Mouse (Mus musculus) frontal cortex, adult 2 months (tissue): Measurements from ENCODE around the gene Apol11b. TPM values are rescaled to one million over a fixed set of nuclear protein-coding genes. Genes with fewer than 3 reads are reported as not detected.
"Not testable (repeated sequence)": the region's sequence is repeated elsewhere in the genome, so short reads cannot be mapped to it uniquely, and the experiment has no call there.

Source experiments
- DNase-seq, 2 experiments: peaks; one replicate each; pipeline ENCODE4 v3.0.0; 2022; ENCODE audit warnings: low spot score in 1 of 2; ENCODE audit errors: extremely low spot score in 1 of 2
- polyA plus RNA-seq: library from polyadenylated mRNA; depleted of rRNA; stranded (reverse); fragments of >200 nt; gene quantifications from 2 replicates; pipeline ENCODE4 v1.2.3, GENCODE M21; 2012; rRNA removed

The Apol11b gene
- polyA plus RNA-seq = not detected in 2 replicates

DNA sequence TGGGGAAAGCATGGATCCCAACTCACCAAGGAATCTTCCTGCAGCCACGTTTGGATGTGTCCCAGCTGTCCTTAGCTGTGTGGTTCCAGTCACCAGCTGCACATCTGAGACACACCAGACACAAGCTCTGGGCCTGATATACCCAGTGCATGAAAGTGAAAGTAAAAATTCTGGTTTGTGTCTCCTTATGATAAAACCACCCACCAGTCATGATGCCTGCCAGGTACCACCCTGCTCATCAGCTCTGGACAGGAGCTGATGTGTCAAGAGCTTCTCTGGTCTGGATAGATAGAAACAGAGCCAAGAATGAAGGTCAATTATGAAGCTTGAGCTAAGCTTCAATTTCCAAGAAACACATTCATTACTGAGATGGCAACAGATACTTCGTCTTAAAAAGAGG is at the start of gene Apol11b:
Gene Apol11b, minus strand, starts transcription at position 111 of the 400 bp plus-strand sequence.
- DNase-seq = not testable (repeated sequence)

DNA sequence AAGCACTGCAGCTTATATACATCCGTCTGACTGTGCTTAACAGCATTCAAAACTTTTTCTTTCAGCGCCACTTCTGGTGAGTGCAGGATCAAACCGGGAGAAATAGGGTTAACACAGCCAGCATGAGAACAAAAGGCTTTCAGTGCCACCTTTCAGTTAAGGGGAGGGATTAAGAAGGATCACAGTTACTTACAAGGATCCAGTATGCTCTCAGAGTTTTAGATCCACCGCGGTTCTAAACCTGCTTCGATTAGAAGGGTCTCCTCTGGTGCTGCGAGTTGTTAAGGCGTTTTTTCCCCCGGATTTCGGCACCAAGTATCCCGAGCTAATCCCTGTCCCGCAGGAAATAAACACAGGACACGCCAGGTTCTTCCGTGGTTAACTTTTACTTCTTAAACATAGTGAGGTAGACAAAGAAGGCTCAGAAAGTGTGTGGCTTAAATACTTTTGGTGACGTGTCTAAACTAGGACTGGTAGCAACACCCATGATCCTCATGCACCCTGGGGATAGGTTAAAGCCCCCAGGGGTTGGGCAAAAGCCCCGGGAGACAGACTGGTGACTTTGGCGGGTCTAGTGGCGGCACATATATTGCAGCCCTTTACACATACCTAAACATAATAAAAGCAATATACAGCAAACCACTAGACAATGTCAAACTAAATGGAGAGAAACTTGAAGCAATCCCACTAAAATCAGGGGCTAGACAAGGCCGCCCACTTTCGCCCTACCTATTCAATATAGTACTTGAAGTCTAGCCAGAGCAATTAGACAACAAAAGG is 48.6 kb upstream of the Apol11b start:
- not testable (repeated sequence) for DNase-seq

DNA sequence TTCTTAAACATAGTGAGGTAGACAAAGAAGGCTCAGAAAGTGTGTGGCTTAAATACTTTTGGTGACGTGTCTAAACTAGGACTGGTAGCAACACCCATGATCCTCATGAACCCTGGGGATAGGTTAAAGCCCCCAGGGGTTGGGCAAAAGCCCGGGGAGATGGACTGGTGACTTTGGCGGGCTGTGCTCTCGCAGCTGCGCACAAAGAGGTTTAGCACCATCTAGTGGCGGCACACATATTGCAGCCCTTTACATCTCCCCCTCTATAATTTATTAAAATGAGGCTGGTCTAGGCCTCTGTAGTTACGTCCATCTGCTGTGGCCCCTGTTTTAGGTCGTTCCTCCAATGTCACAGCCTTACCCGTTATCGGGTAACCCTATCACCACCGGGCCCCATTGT is 40.9 kb upstream of the Apol11b start:
- peak in 1 of 2 experiments; percentile 54 for DNase-seq

DNA sequence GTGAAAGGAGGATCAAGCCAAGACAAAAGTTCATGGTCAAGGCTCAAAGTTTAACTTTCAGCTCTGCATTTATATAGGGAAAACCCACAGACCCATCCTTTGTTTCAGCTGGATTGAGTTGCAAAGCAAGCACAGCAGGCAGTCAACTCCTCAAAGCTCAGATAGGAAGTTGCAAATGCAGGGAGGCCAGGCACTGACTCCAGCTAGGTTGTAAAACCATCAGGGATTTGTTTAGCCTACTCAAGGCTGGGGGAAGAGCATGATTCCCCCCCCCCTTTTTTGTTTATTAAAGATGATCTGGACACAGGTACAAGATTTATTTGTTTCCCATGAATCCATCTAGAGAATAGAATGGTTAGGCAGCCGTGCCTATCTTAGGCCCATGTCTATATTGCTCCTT is 31.0 kb upstream of the Apol11b start:
- not testable (repeated sequence) for DNase-seq

DNA sequence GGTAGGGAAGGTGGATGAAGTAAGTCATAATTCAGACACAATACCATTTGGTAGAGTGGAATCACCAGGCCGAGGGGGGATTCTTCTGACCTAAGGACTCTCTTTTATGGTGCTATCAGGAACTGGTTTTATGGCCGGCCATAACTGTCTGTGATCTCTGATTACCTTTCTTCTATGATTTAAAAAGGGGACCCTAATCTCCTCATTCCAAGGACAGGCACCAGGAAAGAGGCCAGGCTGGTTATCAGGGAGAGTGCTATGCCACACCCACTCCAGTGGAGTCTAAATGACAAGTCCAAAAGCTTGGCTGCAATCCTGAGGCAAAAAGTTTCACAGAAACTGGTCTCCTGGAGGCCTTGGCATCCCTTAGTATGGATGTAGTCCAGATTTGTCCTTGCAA is 18.8 kb upstream of the Apol11b start:
- DNase-seq = not testable (repeated sequence)

DNA sequence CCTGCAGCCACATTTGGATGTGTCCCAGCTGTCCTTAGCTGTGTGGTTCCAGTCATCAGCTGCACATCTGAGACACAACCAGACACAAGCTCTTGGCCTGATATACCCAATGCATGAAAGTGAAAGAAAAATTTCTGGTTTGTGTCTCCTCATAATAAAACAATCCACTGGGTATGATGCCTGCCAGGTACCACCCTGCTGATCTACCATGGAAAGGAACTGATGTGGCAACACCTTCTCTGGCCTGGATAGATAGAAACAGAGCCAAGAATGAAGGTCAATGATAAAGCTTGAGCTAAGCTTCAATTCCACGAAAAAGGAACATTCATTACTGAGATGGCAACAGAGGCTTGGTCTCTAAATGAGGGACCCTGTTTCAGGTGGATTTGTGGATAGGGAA is 16.7 kb upstream of the Apol11b start:
- not testable (repeated sequence) for DNase-seq

DNA sequence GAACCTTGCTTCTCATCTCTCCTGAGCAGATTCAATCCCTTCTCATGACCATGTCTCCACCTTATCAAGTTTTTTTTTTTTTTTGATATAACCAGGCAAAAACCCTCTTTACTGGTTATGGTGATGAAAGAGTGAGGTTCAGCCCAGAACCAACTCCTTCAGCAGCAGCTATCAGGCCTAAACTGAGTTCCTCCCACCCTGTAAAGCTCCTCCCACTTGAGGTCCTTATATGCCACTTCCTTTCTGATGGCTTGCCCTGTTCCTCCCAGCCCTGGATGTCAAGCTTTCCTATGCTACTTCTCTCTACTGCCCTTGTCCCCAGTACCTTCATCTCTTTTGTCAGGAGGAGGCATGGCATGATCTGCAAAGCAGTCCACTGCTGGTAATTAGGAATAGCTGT is 8.1 kb upstream of the Apol11b start:
- DNase-seq = not testable (repeated sequence)

DNA sequence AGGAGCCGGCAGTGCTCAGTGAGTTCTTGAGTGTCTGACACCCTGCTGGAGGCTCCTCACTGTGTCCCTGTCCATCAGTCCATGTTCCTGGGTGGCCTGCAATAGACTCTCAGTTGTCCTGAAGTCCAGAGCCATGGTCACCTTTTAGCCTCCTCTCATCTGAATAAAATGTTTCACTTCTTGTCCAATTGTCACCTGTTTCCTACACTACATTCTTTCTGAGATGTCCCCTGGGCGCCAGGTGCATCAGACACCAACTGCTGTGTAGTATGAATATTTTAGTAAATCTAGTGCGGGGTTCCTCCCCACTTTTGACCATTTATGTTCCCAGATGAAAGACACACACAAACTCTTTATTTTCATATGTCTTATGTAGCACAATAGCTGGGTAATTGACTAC is 13.3 kb downstream of the Apol11b start:
- not testable (repeated sequence) for DNase-seq

DNA sequence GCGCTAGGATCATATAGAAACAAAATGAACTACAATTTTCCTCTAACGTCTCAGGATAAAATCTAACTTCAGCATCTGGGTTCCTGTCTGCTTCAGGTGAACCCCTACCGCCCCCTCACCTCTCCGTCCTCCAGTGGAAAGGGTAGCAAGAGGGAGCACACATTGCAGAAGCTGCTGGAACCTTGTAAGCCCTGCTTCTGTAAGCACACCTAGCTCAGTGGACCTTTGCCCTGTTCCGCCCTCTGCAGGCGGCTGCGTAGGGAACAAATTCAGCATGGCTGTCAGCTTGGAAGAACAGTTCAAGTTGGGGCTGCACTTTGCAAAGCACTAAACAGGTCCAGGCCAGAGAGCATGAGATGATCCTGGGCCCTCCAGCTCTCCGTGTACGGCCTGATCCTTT is 14.4 kb downstream of the Apol11b start:
- DNase-seq = not testable (repeated sequence)

DNA sequence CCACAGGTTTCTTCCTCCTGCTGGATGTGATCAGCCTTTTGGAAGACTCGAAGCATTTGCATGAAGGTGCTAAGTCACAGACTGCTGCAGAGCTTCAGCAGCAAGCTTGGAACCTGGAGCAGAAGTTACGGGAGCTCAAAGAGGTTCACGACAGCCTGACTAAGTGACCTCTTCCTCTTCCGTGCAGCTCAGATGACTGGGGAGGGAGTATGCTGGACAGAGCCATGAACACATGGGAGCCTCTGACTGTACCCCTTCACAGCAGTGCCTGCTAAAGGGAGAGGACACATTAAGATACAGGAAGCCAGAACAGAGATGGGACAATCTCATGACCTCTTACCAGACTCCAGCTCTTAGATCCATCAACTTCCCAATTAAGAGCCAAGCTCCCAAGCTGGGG is 16.6 kb downstream of the Apol11b start:
- not testable (repeated sequence) for DNase-seq

DNA sequence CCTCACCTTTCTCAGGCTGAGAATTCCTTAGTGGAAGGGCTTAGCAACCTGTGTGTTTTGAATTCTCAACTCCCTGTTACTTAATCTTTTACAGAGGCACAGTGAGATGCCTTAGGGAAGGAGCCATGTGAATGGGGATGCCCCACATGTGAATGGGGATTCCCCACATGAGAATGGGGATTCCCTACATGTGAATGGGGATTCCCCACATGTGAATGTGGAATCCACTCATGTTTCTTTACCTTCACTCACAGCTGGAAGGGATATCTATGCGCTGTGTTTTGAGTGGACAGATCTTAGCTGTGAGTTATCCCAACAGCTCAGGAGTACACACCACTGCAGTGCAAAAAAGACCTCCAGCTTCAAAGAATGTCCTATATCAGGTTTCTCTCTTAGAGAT is 18.4 kb downstream of the Apol11b start:
- DNase-seq = no peak

DNA sequence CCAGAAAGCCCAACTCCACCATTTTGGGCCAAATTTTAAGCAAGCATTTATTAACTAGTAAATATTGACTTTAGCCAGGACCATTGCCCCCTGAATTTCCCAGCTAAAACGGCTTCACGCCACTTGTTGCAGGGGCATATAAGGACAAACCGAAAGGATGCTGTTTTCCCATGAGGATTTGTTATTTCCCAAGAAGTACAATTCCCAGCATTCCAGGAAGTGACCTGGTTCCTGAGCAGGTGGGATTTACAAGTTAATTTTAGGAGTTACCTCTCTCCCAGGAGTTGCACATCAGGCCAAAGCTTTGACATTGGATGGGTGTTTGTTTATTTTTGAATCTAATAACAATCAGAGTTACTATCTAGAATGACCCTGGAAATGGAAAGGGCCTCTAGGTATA is 37.0 kb downstream of the Apol11b start:
- DNase-seq = no peak

DNA sequence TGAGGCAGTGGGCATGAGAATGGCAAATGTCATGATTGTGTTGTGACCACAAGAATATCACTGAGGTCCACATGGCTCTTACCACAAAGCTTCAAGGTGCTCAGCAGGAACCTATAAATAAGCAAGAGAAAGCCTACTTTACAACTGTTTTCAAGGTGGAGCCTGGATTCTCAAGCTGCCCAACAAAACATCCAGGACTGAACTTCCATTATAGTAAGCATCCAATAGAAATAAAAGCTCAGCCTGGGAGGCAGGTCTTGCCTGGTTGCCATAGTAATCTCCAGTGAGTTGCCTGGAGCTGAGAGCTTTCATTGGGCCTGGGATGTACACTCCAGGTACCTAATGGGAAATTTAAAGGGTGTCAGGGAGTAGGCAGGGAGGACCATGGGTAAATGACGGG is 44.1 kb downstream of the Apol11b start, which contains the start of gene Gm36245:
Gene Gm36245, plus strand, starts transcription at position 301 of the 400 bp plus-strand sequence.
- DNase-seq = no peak

DNA sequence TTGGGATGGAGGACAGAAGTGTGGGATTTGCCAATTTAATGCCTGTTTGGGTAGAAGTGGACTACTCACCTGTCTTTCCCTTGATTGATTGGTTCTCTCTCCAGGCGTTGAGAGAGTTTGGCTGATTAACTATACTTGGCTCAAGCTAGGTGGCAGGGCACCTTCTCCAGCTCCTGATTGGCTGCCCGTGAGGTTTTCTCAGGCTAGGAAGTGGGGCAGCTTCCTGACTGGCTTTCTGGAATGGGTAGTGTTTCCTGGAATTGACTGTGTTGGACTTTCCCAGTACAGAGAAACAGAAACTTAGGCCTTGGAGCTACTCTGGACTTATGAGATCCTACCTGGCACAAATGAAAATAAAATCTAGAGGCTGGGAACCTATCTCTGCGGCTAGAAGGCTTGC is 44.7 kb downstream of the Apol11b start:
- no peak for DNase-seq

DNA sequence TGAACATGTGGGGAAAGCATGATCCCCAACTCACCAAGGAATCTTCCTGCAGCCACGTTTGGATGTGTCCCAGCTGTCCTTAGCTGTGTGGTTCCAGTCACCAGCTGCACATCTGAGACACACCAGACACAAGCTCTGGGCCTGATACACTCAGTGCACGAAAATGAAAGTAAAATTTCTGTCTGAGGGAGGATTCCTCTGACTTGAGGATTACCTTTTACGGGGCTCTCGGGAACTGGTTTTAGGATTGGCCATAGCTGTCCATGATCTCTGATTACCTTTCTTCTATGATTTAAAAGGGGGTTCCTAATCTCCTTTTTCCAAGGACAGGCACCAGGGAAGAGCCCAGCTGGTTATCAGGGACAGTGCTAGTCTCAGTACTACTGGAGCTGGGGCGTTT is 47.1 kb downstream of the Apol11b start, which contains the start of gene Apol10b:
Gene Apol10b, minus strand, starts transcription at position 165 of the 400 bp plus-strand sequence.
- DNase-seq = no peak

DNA sequence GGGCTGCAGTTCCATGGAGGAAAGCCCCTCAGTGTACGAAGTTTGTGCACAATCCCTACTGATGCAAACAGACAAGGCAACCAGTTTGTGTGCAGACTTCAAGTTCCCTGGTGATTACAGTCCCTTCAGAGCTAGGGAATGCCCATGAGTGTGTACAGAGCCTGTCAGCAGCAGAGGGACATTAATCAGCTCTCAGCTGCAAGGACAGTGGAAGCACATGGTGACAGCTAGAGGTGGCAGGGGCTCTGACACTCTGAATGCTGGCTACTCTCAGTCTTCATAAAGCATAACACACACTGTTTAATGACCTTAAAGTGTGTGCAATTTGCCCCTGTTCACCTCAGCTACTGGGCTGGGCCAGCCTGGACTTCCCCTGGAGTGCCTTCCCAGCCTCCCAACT is 49.5 kb downstream of the Apol11b start:
- no peak for DNase-seq

DNA sequence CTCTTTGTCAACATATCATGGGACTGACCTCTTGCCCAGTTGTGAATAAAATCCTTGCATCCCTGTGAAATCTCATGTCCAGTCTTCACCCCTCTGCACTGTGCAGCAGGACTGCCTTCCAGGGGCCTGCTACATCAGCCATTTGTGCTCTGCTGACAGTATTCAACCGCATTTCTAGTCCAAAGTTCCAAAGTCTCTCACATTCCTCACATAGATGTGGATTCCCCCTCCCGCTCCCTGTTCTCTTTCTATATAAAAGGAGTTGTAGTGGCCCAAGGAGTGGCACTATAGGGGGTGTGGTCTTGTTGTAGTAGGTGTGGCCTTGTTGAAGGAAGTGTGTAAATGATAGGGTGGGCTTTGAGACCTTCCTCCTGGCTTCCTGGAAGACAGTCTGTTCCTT is 52.2 kb downstream of the Apol11b start:
- DNase-seq = no peak

DNA sequence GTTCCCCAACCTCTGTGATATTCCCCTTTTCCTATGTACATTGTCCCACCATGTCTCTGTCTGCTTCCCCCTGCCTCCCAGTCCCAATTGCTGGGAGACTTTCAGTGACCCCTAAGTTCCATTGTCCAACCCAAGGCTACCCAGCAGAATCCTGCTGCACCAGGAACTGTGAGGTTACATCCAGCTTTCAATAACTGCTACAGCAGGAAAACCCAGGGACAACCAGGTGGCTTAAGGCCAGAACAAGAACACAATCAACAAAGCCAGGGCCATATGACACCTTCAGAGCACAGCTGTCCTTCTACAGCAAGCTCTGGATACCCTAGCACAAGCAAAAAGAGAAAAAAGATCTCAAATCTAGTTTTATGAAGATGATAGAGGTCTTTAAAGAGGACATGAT is 54.1 kb downstream of the Apol11b start:
- DNase-seq = no peak

DNA sequence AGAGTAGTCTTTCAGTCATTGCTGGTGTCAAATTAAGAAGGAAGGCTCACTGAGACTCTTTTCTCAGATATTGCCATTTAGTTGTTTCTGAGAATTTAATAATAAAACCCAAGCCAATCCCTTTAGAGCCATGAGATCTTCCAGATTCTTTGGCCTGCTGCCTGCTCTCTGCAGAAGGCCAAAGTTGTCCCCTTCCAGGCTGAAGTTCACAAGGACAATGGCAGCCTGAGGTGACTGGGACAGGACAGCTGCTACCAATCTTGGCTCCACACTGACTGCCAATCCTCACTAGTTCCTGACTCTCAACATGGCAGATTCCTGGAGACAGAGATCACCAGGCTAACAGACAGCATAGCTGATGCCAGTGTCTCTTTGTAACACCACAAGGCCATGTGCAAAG is 56.1 kb downstream of the Apol11b start:
- no peak for DNase-seq
